Mouse (Mus musculus) intestine, embryonic 16.5 days (tissue): ENCODE measurements around the gene Rxylt1. TPM values are rescaled to one million over a fixed set of nuclear protein-coding genes. Genes with fewer than 3 reads are reported as not detected.

ENCODE experiments used
- ATAC-seq: fragments of 200-750 bp; cut with Nextera tagmentation; 2 replicates; pipeline ENCODE4 v1.8.0; 2017; ENCODE audit warnings: moderate TSS enrichment, moderate library complexity
- H3K27ac ChIP-seq: fragments of 300-500 bp; sonication (generic); 2 replicates; pipeline ENCODE4 v1.5.1; 2014; ENCODE audit warnings: mild to moderate bottlenecking, low read length
- H3K27me3 ChIP-seq: fragments of 300-500 bp; sonication (generic); replicated peaks from 2 replicates; pipeline ENCODE4 v1.6.1; 2014; ENCODE audit warnings: low read length, control low read depth, mixed read lengths; ENCODE audit not compliant: control insufficient read depth, insufficient read depth
- H3K36me3 ChIP-seq: fragments of 300-500 bp; sonication (generic); 2 replicates; pipeline ENCODE4 v1.6.1; 2014; ENCODE audit warnings: low read length, control low read depth; ENCODE audit not compliant: control insufficient read depth, insufficient read depth
- H3K4me1 ChIP-seq: fragments of 300-500 bp; sonication (generic); 2 replicates; pipeline ENCODE4 v1.6.1; 2014; ENCODE audit warnings: low read length, control low read depth, mixed read lengths; ENCODE audit not compliant: control insufficient read depth, insufficient read depth
- H3K4me2 ChIP-seq: fragments of 300-500 bp; sonication (generic); 2 replicates; pipeline ENCODE4 v1.6.1; 2014; ENCODE audit warnings: low read depth, low read length, control low read depth
- H3K4me3 ChIP-seq: fragments of 300-500 bp; sonication (generic); 2 replicates; pipeline ENCODE4 v1.5.1; 2014; ENCODE audit warnings: mild to moderate bottlenecking, low read length
- H3K9ac ChIP-seq: fragments of 300-500 bp; sonication (generic); 2 replicates; pipeline ENCODE4 v1.6.1; 2014; ENCODE audit warnings: low read depth, low read length
- H3K9me3 ChIP-seq: fragments of 300-500 bp; sonication (generic); 2 replicates; pipeline ENCODE4 v1.6.1; 2016; ENCODE audit warnings: low read length, control low read depth; ENCODE audit not compliant: control insufficient read depth
- WGBS: fragments of 180-500 bp; shearing (Covaris S2); extraction: QIAGEN DNeasy Blood & Tissue Kit; methylation state at CpG from one replicate; pipeline ENCODE4 v1.1.7; 2014; 5-methylcytosine and 5-hydroxymethylcytosine counted together
- polyA plus RNA-seq: library from polyadenylated mRNA; unstranded; fragments of >200 nt; fragmentation: Nextera tagmentation; extraction: Ambion mirVana; gene quantifications from 2 replicates; pipeline ENCODE4 v1.2.1, GENCODE M21; 2015

Rxylt1 gene
- polyA plus RNA-seq, 1 experiment from 2014 or later: 49.5 TPM

DNA sequence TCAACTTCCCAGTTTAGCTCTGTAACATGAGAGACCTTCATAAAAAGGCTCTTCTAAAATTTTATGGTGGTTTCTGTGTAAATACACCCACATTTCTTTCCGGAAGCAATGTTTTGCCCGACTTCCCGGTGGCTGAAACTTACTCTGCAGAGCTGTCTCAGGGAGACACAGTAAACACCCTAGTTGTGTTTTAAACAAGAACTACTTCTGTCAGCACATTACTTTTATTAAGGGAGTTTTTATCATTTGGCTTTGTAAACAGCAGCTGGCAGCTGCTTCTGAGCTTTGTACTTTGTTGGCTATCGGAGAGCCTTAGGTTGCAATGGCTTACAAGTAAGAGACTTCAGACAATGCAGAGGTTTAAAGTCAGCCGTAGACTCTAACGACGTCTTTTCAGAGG is 67.4 kb downstream of the Rxylt1 start:
- Histone ChIP-seq H3K27me3 (no peaks in the 10 kb centered on the region), H3K36me3 (no peaks in the 10 kb centered on the region), H3K4me3 (peak overlapping the region; percentile 18; the same call in 1 of the 2 replicates), H3K27ac (peak overlapping the region; percentile 72), H3K9me3 (no peaks in the 10 kb centered on the region), H3K9ac (no peak overlapping the region), H3K4me2 (peak overlapping the region; percentile 42), H3K4me1 (peaks cover 18% of the 10 kb centered on the region)
- peak; percentile 42 for ATAC-seq
- 20% methylated on average over 7 of the region's 7 CpGs for WGBS

Other genes starting within 250 kb of the Rxylt1 start
- gene Srgap1, start 50.1 kb downstream of the Rxylt1 start, polyA plus RNA-seq: 3.7 and 4.7 TPM in 2 replicates